Mouse (Mus musculus) kidney, postnatal 14 days (tissue): ENCODE results near the gene Olfr372.
"Not testable (repeated sequence)": the region's sequence is repeated elsewhere in the genome, so short reads cannot be mapped to it uniquely, and the experiment has no call there.

Experiments used
- DNase-seq: peaks from one replicate; pipeline ENCODE4 v3.0.0; 2022; ENCODE audit warnings: mixed read lengths

Gene Olfr372

GRCm38 (mm10) chr8:72040918-72041317 lies at the start of gene Olfr372:
TSS of gene Olfr372 (plus strand) at chr8:72041218.
- not testable (repeated sequence) for DNase-seq

DNA sequence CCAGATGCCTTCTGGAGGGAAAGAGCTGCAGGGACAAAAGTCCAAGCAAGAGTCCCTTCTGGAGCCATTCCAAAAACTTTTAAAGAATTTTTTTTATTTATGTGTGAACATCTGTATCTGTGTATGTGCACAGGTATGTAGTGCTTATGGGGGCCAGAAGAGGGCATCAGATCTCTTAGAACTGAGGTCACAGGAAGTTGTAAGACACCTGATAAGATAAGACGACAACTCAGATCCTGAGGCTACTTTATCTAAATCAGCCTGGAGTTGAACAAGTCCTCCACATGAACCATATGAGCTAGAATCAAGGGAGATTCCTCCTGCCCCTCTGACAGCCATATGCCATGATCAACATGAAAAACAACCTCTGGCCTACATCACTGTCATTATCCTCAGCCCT lies 41.6 kb upstream of the Olfr372 start:
- DNase-seq, result no peak

GRCm38 (mm10) chr8:72000223-72000622 lies 40.8 kb upstream of the Olfr372 start:
- no peak for DNase-seq

DNA sequence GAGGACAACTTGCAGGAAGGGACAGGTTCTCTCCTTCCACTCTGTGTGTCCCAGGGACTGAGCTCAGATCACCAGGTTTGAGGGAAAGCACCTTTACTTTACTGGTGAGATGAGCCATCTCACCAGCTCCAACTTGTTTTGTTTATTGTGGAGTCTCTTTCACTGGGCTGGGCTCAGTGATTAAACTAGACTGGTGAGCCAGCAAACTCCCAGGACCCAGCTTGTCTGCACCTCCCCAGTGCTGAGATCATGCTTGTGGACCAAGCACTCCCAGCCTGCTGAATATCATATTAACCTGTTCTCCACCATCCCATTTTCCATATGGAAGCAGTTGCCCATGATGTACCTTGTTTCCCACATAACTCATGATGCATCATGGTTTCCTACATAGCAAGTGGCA lies 38.1 kb upstream of the Olfr372 start:
- DNase-seq, result no peak

DNA sequence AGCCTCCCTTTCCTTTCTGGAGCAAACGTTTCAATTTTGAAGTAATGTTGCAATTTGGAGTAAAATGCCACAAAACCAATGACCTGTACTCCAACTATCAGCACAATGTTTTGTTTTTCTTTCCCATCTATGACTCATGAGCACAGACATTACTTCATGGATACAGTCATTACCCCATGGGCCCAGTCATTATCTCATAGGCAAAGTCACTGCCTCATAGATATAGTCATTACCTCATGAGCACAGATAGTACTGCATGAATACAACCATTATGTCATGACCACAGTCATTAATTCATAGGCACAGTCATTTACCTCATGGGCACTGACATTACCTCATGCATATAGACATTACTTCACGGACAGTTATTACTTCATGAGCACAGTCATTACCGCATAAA lies 35.1 kb upstream of the Olfr372 start:
- DNase-seq, result no peak

- DNase-seq, result no peak
Measured at GRCm38 (mm10) chr8:72006763-72007162, 34.3 kb upstream of the Olfr372 start.

DNA sequence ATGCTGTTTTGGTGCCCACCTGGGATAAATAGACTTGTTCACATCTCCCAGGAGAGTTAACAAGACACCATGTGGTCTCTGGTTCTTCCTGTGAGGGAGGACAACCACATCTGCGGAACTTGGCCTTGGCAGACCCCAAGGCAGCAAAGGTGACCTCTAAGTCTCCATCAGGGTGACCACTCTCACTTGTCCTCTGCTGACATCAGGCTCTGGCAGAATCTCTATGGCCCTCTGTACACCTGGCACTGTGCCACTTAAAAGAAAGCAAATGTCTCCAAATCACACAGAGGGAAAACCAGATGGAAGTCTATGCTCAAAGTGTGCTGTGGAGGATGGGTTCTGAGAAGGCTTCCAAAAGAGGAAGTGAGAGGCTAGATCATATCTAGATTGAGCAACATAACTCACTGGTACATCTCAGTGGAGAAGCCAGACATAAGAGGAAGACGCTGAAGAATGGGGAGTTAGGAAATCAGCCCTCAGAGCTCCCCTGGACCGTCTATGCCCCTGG lies 32.8 kb upstream of the Olfr372 start:
- peak; percentile 41 for DNase-seq

GRCm38 (mm10) chr8:72009473-72009872 lies 31.5 kb upstream of the Olfr372 start, which contains the start of gene Cyp4f18:
TSS of gene Cyp4f18 (minus strand) at chr8:72009626.
- no peak for DNase-seq

DNA sequence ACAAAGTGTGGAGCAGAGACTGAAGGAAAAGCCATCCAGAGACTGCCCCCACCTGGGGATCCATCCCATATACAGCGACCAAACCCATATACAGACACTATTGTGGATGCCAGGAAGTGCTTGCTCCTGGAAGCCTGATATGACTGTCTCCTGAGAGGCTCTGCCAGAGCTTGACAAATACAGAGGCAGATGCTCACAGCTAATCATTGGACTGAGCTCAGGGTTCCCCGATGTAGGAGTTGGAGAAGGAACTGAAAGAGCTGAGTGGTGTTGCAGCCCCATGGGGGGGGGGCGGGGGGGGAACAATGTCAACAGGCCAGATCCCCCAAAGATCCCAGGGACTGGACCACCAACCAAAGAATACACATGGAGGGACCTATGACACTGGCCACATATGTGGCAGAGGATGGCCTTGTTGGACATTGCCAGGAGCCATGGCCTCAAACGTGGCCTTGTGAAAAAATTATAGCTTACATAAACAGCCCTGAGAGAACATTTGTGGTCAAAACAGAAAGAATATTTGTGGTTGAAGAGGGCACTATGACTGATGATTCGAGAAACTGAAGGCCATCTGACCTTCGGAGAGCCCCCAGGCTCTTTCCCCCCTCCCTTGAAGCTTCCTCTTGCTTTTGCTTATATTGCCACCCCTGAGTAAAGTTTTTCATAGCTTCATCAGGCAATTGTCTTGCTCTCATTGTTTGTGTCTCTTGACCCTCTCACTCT lies 27.4 kb upstream of the Olfr372 start:
- not testable (repeated sequence) for DNase-seq

DNA sequence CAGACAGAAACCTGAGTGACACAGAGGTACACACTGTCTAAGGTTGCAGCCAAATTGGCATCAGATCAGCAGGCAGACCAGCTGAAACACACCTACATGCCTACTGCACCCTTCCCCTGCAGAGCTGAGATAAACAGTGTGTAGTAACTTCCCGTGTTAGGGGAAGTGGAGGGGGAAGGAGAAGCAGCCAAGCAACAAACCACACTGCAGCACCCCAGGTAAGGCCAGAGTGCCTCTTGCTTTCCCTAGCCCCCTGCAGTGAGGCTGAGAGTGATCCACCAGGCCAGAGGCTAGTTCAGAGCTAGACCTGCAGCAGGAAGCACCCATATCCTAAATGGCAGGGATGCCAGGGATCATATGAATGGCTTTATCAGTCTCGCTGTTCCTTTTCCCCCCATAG lies 23.7 kb upstream of the Olfr372 start:
- DNase-seq, result not testable (repeated sequence)

- DNase-seq, result no peak
Measured at GRCm38 (mm10) chr8:72018141-72018540, 22.9 kb upstream of the Olfr372 start.

GRCm38 (mm10) chr8:72019022-72019421 lies 22.0 kb upstream of the Olfr372 start:
- DNase-seq, result not testable (repeated sequence)

DNA sequence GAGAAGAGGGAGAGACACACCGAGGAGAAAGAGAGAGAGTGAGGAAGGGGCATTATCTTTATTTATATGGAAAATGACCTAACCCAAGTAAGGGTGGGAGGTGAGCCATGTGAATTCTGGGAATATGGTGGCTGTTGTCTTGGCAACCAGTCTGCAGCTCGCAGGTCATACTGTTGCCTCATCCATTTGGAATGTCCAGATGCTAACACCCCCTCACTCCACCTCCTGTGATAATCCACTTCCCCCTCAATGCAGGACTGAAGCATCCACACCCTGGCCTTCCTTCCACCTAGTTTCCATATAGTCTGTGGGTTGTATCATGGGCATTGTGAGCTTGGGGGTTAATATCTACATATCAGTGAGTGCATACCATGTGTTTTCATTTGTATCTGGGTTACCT lies 21.2 kb upstream of the Olfr372 start:
- DNase-seq, result no peak

DNA sequence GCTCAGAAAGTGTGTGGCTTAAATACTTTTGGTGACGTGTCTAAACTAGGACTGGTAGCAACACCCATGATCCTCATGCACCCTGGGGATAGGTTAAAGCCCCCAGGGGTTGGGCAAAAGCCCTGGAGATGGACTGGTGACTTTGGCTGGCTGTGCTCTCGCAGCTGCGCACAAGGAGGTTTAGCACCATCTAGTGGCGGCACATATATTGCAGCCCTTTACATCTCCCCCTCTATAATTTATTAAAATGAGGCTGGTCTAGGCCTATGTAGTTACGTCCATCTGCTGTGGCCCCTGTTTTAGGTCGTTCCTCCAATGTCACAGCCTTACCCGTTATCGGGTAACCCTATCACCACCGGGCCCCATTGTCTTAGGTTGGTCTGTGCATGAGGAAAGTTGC lies 16.1 kb upstream of the Olfr372 start:
- DNase-seq, result not testable (repeated sequence)

DNA sequence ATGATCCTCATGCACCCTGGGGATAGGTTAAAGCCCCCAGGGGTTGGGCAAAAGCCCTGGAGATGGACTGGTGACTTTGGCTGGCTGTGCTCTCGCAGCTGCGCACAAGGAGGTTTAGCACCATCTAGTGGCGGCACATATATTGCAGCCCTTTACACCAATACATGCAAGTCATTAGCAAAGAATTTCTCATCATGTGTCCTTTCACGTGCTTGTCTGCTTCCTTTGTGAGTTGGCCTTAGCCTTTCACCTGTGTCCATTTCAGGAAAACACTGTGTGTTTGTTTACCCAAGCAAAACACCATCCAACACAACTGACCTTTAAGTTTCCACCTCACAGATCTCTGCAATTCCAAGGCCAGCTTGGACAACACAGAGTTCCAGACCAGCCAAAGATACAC lies 8.1 kb upstream of the Olfr372 start:
- peak; percentile 47 for DNase-seq

DNA sequence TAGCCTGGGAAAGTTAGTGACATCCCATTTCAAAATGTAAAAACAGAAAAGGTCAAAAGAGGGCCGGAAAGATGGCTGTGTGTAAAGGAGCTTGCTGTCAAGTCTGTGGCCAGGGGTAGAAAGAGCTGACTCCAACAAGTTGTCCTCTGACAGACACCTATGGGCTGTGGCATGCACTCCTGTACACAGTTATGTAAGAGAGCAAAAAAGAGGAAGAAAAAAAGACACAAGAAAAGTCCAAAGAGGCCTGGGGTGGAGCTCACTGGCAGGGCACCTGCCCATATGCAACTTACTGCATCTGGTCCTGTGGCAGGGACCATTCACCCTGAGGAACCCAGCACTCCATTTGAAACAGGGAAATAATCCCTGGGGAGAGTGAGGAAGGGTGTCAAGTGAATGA lies 1.5 kb downstream of the Olfr372 start:
- DNase-seq, result no peak

DNA sequence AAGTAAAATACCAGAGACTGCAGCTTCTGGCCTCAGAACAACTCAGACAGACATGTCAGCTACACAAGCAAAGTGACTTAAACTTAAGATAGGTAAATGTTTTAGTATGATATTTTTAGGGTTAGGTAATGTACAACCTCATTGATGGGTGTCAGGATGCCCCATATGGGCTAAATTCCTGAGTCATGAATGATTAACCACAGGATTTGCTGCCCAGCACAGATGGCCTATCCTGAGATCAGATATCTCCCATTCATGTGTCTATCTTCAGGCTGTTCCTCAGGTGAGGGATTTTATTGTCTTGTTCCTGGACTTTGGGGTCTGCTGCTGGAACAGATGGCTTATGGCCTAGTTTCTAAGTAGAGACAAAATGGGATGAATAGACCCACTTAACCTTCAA lies 13.6 kb downstream of the Olfr372 start:
- DNase-seq, result not testable (repeated sequence)

DNA sequence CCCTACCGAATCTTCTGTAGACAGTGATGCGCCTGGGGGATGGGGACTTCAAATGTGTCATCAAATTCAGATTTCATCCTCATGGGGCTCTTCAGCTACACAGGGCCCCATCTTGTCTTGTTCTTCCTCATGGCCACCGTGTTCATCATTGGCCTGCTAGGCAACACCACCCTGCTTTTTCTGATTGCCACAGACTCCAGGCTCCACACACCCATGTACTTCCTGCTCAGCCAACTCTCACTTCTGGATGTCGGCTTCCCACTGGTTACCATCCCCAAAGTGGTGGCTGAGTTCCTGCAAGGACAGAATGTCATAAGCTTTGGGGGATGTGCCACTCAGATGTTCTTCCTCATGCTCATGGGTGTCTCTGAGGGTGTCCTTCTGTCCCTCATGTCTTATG lies 16.6 kb downstream of the Olfr372 start:
- DNase-seq, result not testable (repeated sequence)

DNA sequence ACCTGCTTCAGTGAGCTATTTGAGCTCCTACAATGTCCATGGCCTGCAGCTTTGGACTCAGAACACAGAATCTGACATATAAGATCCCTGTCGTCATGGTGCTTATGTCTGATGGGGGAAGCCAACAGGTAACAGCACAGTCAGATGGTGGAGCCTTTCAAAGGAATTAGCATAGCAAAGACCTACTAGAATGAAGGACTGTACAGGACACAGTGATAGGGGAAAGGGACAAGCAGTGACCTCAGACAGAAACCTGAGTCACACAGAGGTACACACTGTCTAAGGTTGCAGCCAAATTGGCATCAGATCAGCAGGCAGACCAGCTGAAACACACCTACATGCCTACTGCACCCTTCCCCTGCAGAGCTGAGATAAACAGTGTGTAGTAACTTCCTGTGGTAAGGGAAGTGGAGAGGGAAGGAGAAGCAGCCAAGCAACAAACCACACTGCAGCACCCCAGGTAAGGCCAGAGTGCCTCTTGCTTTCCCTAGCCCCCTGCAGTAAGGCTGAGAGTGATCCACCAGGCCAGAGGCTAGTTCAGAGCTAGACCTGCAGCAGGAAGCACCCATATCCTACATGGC lies 25.9 kb downstream of the Olfr372 start:
- DNase-seq, result not testable (repeated sequence)

- DNase-seq, result not testable (repeated sequence)
Measured at GRCm38 (mm10) chr8:72082877-72083276, 41.9 kb downstream of the Olfr372 start, which contains the start of gene Olfr373. TSS of gene Olfr373 (plus strand) at chr8:72083177.

DNA sequence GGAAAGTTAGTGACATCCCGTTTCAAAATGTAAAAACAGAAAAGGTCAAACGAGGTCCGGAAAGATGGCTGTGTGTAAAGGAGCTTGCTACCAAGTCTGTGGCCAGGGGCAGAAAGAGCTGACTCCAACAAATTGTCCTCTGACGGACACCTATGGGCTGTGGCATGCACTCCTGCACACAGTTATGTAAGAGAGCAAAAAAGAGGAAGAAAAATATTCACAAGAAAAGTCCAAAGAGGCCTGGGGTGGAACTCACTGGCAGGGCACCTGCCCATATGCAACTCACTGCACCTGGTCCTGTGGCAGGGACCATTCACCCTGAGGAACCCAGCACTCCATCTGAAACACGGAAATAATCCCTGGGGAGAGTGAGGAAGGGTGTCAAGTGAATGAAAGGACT lies 43.7 kb downstream of the Olfr372 start:
- no peak for DNase-seq

DNA sequence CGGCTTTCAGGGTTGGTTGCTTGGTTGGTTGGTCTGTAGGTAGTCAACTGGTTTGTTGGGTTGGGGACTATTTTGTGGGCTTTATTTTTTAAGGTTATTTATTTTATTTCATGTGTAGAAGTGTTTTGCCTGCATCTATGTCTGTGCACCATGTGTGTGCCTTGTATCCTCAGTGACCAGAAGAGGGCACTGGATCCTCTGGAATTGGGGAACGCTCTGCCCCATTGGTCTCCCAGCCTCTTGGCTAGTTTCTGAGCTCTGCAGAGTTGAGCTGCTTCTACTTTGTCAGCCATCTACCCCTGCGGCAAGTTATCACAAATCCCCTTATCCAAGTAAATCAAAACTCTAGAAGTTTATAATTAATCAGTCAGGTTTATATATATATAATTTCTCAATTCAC lies 46.6 kb downstream of the Olfr372 start:
- not testable (repeated sequence) for DNase-seq

DNA sequence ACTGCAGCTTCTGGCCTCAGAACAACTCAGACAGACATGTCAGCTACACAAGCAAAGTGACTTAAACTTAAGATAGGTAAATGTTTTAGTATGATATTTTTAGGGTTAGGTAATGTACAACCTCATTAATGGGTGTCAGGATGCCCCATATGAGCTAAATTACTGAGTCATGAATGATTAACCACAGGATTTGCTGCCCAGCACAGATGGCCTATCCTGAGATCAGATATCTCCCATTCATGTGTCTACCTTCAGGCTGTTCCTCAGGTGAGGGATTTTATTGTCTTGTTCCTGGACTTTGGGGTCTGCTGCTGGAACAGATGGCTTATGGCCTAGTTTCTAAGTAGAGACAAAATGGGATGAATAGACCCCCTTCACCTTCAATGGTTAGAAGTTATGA lies 55.7 kb downstream of the Olfr372 start:
- DNase-seq, result not testable (repeated sequence)

DNA sequence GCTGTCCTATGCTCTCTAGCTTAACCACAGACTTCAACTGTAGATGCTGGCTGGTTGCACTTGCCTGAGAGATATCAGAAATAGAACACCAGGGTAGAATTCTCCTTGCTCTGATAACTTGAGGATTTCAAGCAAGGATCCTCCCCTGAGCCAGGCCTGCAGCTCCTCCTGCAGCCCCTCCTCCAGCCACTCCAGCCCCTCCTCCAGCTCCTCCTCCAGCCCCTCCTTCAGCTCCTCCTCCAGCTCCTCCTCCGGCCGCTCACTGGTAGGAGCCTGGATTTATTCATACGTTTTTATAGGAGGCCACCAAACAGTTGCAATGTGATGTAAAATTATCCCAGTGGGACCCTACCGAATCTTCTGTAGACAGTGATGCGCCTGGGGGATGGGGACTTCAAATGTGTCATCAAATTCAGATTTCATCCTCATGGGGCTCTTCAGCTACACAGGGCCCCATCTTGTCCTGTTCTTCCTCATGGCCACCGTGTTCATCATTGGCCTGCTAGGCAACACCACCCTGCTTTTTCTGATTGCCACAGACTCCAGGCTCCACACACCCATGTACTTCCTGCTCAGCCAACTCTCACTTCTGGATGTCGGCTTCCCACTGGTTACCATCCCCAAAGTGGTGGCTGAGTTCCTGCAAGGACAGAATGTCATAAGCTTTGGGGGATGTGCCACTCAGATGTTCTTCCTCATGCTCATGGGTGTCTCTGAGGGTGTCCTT lies 58.5 kb downstream of the Olfr372 start:
- peak; percentile 39 for DNase-seq
